Mouse (Mus musculus) neural tube, embryonic 14.5 days (tissue): ENCODE data around the gene Itgb3. TPM values are rescaled to one million over a fixed set of nuclear protein-coding genes. Genes with fewer than 3 reads are reported as not detected.
A peak's percentile ranks its signal among the peaks of the same experiment; 100 is the strongest.

Experiments
- ATAC-seq: fragments of 200-750 bp; cut with Nextera tagmentation; 2 replicates; pipeline ENCODE4 v1.8.0; 2017; ENCODE audit warnings: low read depth, mild to moderate bottlenecking, moderate TSS enrichment, moderate library complexity
- H3K27ac ChIP-seq: fragments of 300-500 bp; sonication (generic); 2 replicates; pipeline ENCODE4 v1.5.1; 2014; ENCODE audit warnings: low read depth, mild to moderate bottlenecking, control low read depth, low read length, moderate library complexity, mixed read lengths
- H3K27me3 ChIP-seq: fragments of 300-500 bp; sonication (generic); 2 replicates; pipeline ENCODE4 v1.6.1; 2014; ENCODE audit warnings: low read length; ENCODE audit not compliant: control insufficient read depth, insufficient read depth
- H3K36me3 ChIP-seq: fragments of 300-500 bp; sonication (generic); 2 replicates; pipeline ENCODE4 v1.6.1; 2014; ENCODE audit warnings: low read length, mixed read lengths; ENCODE audit not compliant: control insufficient read depth, insufficient read depth
- H3K4me1 ChIP-seq: fragments of 300-500 bp; sonication (generic); 2 replicates; pipeline ENCODE4 v1.6.1; 2014; ENCODE audit warnings: low read length; ENCODE audit not compliant: control insufficient read depth, insufficient read depth
- H3K4me2 ChIP-seq: fragments of 300-500 bp; sonication (generic); 2 replicates; pipeline ENCODE4 v1.6.1; 2014; ENCODE audit warnings: mild to moderate bottlenecking, low read depth, low read length, control low read depth
- H3K4me3 ChIP-seq: fragments of 300-500 bp; sonication (generic); 2 replicates; pipeline ENCODE4 v1.5.1; 2014; ENCODE audit warnings: low read depth, low read length, control low read depth, mixed read lengths
- H3K9ac ChIP-seq: fragments of 300-500 bp; sonication (generic); replicated peaks from 2 replicates; pipeline ENCODE4 v1.6.1; 2014; ENCODE audit warnings: low read depth, mild to moderate bottlenecking, control low read depth, low read length, mixed read lengths
- H3K9me3 ChIP-seq: fragments of 300-500 bp; sonication (generic); 2 replicates; pipeline ENCODE4 v1.6.1; 2016; ENCODE audit warnings: low read length; ENCODE audit not compliant: control insufficient read depth
- WGBS: fragments of 180-500 bp; shearing (Covaris S2); extraction: QIAGEN DNeasy Blood & Tissue Kit; methylation state at CpG from one replicate; pipeline ENCODE4 v1.1.7; 2014; 5-methylcytosine and 5-hydroxymethylcytosine counted together
- polyA plus RNA-seq: library from polyadenylated mRNA; unstranded; fragments of >200 nt; fragmentation: Nextera tagmentation; extraction: Ambion mirVana; gene quantifications from 2 replicates; pipeline ENCODE4 v1.2.1, GENCODE M21; 2014

Gene Itgb3
- polyA plus RNA-seq, 1 experiment from 2014 or later, result 0.40 TPM

GRCm38 (mm10) chr11:104609733-104610132 lies 1.9 kb downstream of the Itgb3 start:
- Histone ChIP-seq H3K36me3 (no peaks in the 10 kb centered on the region), H3K4me3 (no peak overlapping the region), H3K27ac (no peak overlapping the region), H3K4me2 (no peak overlapping the region), H3K9ac (no peak overlapping the region), H3K4me1 (0 out of 2 replicates have a peak, but pooled peaks cover 5% of the 10 kb centered on the region), H3K9me3 (no peaks in the 10 kb centered on the region), H3K27me3 (no peaks in the 10 kb centered on the region; the same call in 1 of the 2 replicates)
- 67% methylated on average over 4 of the region's 4 CpGs for WGBS
- no peak for ATAC-seq

- no peak for ATAC-seq
- Histone ChIP-seq H3K4me2 (no peak overlapping the region), H3K36me3 (no peaks in the 10 kb centered on the region), H3K27me3 (no peaks in the 10 kb centered on the region; the same call in 1 of the 2 replicates), H3K4me1 (0 out of 2 replicates have a peak, but pooled peaks cover 5% of the 10 kb centered on the region), H3K9ac (no peak overlapping the region), H3K9me3 (no peaks in the 10 kb centered on the region), H3K27ac (no peak overlapping the region), H3K4me3 (no peak overlapping the region)
- 48% methylated on average over 4 of the region's 4 CpGs for WGBS
These were observed 3.9 kb downstream of the Itgb3 start for GRCm38 (mm10) chr11:104611579-104612151.

- ATAC-seq, result no peak
- no peak overlapping the region for H3K9ac ChIP-seq
- no peak overlapping the region for H3K4me2 ChIP-seq
- no peaks in the 10 kb centered on the region for H3K9me3 ChIP-seq
- no peak overlapping the region for H3K4me3 ChIP-seq
- H3K4me1 ChIP-seq, result no peaks in the 10 kb centered on the region
- no peaks in the 10 kb centered on the region for H3K27me3 ChIP-seq
- H3K27ac ChIP-seq, result no peak overlapping the region
- H3K36me3 ChIP-seq, result no peaks in the 10 kb centered on the region
- WGBS, result 86% methylated on average over 10 of the region's 10 CpGs
These were observed 5.8 kb downstream of the Itgb3 start for GRCm38 (mm10) chr11:104613551-104613950.

GRCm38 (mm10) chr11:104614130-104614529 lies 6.3 kb downstream of the Itgb3 start:
- no peak overlapping the region for H3K9ac ChIP-seq
- H3K4me1 ChIP-seq, result no peaks in the 10 kb centered on the region
- no peaks in the 10 kb centered on the region for H3K36me3 ChIP-seq
- no peak overlapping the region for H3K4me2 ChIP-seq
- H3K9me3 ChIP-seq, result no peaks in the 10 kb centered on the region
- 87% methylated on average over 2 of the region's 2 CpGs for WGBS
- no peaks in the 10 kb centered on the region for H3K27me3 ChIP-seq
- H3K4me3 ChIP-seq, result no peak overlapping the region
- no peak overlapping the region for H3K27ac ChIP-seq
- ATAC-seq, result no peak

GRCm38 (mm10) chr11:104616182-104616581 lies 8.4 kb downstream of the Itgb3 start:
- Histone ChIP-seq H3K4me2 (no peak overlapping the region), H3K27ac (no peak overlapping the region), H3K4me1 (no peaks in the 10 kb centered on the region), H3K9me3 (no peaks in the 10 kb centered on the region), H3K9ac (no peak overlapping the region), H3K27me3 (no peaks in the 10 kb centered on the region), H3K36me3 (no peaks in the 10 kb centered on the region), H3K4me3 (no peak overlapping the region)
- no peak for ATAC-seq
- WGBS, result 83% methylated on average over 5 of the region's 5 CpGs

GRCm38 (mm10) chr11:104618638-104619076 lies 10.9 kb downstream of the Itgb3 start:
- Histone ChIP-seq H3K9ac (no peak overlapping the region), H3K27me3 (no peaks in the 10 kb centered on the region), H3K4me3 (no peak overlapping the region), H3K4me1 (no peaks in the 10 kb centered on the region), H3K4me2 (no peak overlapping the region), H3K27ac (no peak overlapping the region), H3K36me3 (no peaks in the 10 kb centered on the region), H3K9me3 (no peaks in the 10 kb centered on the region)
- WGBS, result 78% methylated on average over 6 of the region's 6 CpGs
- ATAC-seq, result no peak

- Histone ChIP-seq H3K9me3 (no peaks in the 10 kb centered on the region), H3K4me2 (no peak overlapping the region), H3K9ac (no peak overlapping the region), H3K36me3 (no peaks in the 10 kb centered on the region), H3K27me3 (no peaks in the 10 kb centered on the region), H3K4me3 (no peak overlapping the region), H3K4me1 (no peaks in the 10 kb centered on the region), H3K27ac (no peak overlapping the region)
- peak; percentile 44; the same call in 1 of the 2 replicates for ATAC-seq
- WGBS, result 36% methylated on average over 13 of the region's 13 CpGs
These were observed 11.6 kb downstream of the Itgb3 start for GRCm38 (mm10) chr11:104619084-104620022.

GRCm38 (mm10) chr11:104622040-104622962 lies 14.5 kb downstream of the Itgb3 start:
- ATAC-seq, result no peak
- no peak overlapping the region for H3K4me3 ChIP-seq
- H3K9ac ChIP-seq, result no peak overlapping the region
- WGBS, result 52% methylated on average over 12 of the region's 12 CpGs
- no peak overlapping the region for H3K4me2 ChIP-seq
- no peaks in the 10 kb centered on the region for H3K27me3 ChIP-seq
- no peaks in the 10 kb centered on the region for H3K36me3 ChIP-seq
- no peaks in the 10 kb centered on the region for H3K9me3 ChIP-seq
- no peaks in the 10 kb centered on the region for H3K4me1 ChIP-seq
- no peak overlapping the region for H3K27ac ChIP-seq
